Mouse (Mus musculus) olfactory bulb, adult 2 months (tissue): ENCODE measurements around the gene Ppp1r18. TPM values are rescaled to one million over a fixed set of nuclear protein-coding genes. Genes with fewer than 3 reads are reported as not detected.

Experiments used
- H3K27ac ChIP-seq: fragments of 200-500 bp; 2 replicates; pipeline ENCODE4 v1.5.1; 2012; ENCODE audit warnings: low read depth, low read length; ENCODE audit not compliant: insufficient read depth
- H3K4me1 ChIP-seq: fragments of 200-500 bp; 2 replicates; pipeline ENCODE4 v1.6.1; 2012; ENCODE audit warnings: low read length; ENCODE audit not compliant: control insufficient read depth, insufficient read depth
- H3K4me3 ChIP-seq: fragments of 200-500 bp; 2 replicates; pipeline ENCODE4 v1.5.1; 2012; ENCODE audit warnings: mild to moderate bottlenecking, low read depth, low read length, moderate library complexity; ENCODE audit not compliant: insufficient read depth
- CTCF ChIP-seq: fragments of 200-500 bp; IDR thresholded peaks from 2 replicates; pipeline ENCODE4 v1.5.1; 2012; ENCODE audit warnings: low read depth, mild to moderate bottlenecking, low read length, moderate library complexity; ENCODE audit not compliant: insufficient read depth
- POLR2A ChIP-seq: fragments of 200-500 bp; IDR thresholded peaks from 2 replicates; pipeline ENCODE4 v1.6.1; 2012; ENCODE audit warnings: mild to moderate bottlenecking, low read depth, low read length, moderate library complexity; ENCODE audit not compliant: insufficient read depth
- WGBS: fragments of 180-500 bp; shearing (Covaris S2); methylation state at CpG from one replicate; pipeline ENCODE4 v1.1.7; 2018; 5-methylcytosine and 5-hydroxymethylcytosine counted together
- polyA plus RNA-seq: library from polyadenylated mRNA; stranded (reverse); fragments of >200 nt; gene quantifications from 2 replicates; pipeline ENCODE4 v1.2.4, GENCODE M21; 2012; ENCODE audit warnings: low replicate concordance; ENCODE audit not compliant: missing spikeins, insufficient read depth, insufficient read length

Gene Ppp1r18
- polyA plus RNA-seq, 1 experiment, result not detected

GRCm38 (mm10) chr17:35843514-35843913 is 21.9 kb upstream of the Ppp1r18 start:
- Histone ChIP-seq H3K4me3 (no peak overlapping the region), H3K27ac (no peak overlapping the region), H3K4me1 (peaks cover 3% of the 10 kb centered on the region; the same call in 1 of the 2 replicates)
- no peak for TF ChIP-seq POLR2A
- TF ChIP-seq CTCF, result no peak
- 97% methylated on average over 3 of the region's 3 CpGs for WGBS

DNA sequence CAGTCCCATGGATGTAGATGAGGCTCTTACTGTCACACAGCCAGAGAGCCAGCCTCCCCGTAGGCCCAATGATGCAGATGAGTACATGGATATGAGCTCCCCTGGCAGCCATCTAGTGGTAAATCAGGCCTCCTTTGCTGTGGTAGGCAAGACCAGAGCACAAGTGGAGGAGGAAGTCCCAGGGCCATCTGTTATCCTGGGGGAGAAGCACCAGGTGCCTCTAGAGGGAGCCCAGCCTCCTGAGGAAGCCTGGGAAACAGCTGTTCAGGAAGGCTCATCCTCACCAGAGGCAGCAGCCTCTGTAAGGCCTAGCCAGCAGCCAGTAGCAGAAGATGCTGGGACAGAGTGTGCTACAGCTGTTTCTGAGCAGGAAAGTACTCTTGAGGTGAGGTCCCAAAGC is 17.3 kb upstream of the Ppp1r18 start:
- no peaks in the 10 kb centered on the region for H3K4me1 ChIP-seq
- WGBS, result 40% methylated on average over 1 of the region's 1 CpGs
- H3K27ac ChIP-seq, result no peak overlapping the region
- no peak overlapping the region for H3K4me3 ChIP-seq
- TF ChIP-seq CTCF (no peak), POLR2A (no peak)

- Histone ChIP-seq H3K4me3 (no peak overlapping the region), H3K4me1 (no peaks in the 10 kb centered on the region), H3K27ac (no peak overlapping the region)
- 91% methylated on average over 3 of the region's 3 CpGs for WGBS
- TF ChIP-seq POLR2A, result no peak
Measured at GRCm38 (mm10) chr17:35850974-35851373, 14.4 kb upstream of the Ppp1r18 start.

DNA sequence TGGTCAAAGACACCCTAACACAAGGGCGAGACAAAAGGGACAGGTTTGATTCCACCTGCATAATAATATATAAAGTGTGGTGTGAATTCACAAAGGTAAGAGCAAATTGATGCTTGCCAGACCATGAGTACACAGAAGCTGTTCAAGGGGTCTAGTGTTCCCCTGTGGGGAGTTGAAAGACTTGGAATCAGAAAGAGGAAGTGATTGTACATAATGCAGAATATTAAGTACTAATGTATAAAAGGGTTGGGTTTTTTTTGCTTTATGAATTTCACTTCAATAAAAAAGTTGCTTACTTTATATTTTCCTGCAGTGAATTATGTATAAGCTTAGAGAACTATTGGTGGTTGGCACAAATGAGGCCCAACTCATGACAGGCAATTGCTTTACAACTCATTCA is 6.0 kb upstream of the Ppp1r18 start:
- Histone ChIP-seq H3K4me1 (no peaks in the 10 kb centered on the region), H3K4me3 (no peak overlapping the region), H3K27ac (no peak overlapping the region)
- 93% methylated on average over 1 of the region's 1 CpGs for WGBS
- TF ChIP-seq POLR2A, result no peak
- TF ChIP-seq CTCF, result no peak

- Histone ChIP-seq H3K27ac (no peak overlapping the region), H3K4me1 (0 out of 2 replicates have a peak, but pooled peaks cover under 1% of the 10 kb centered on the region), H3K4me3 (no peak overlapping the region)
- 77% methylated on average over 2 of the region's 2 CpGs for whole genome bisulfite sequencing
- TF ChIP-seq POLR2A (no peak), CTCF (no peak)
Measured at GRCm38 (mm10) chr17:35859835-35860234, 5.6 kb upstream of the Ppp1r18 start.

DNA sequence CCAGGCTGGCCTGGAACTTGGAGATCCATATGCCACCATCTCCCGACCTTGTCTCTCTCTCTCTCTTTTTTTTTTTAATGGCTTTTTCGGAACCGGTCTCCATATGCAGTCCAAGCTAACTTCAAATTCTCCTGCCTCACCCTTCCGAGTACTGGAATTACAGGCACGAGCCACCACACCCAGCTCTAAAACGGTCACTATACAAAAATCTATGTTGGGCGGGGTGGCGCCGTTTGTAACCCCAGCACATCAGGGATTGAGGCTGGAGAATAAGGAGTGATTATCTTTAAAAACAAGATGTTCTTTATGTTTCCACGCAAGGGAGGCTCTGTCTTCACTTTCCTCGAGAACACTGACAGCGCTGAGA is 4.6 kb upstream of the Ppp1r18 start:
- no peak overlapping the region for H3K27ac ChIP-seq
- H3K4me1 ChIP-seq, result peaks cover 9% of the 10 kb centered on the region; the same call in 1 of the 2 replicates
- H3K4me3 ChIP-seq, result peak overlapping the region; percentile 60
- no peak for TF ChIP-seq POLR2A
- no peak for TF ChIP-seq CTCF
- WGBS, result 5% methylated on average over 12 of the region's 12 CpGs

DNA sequence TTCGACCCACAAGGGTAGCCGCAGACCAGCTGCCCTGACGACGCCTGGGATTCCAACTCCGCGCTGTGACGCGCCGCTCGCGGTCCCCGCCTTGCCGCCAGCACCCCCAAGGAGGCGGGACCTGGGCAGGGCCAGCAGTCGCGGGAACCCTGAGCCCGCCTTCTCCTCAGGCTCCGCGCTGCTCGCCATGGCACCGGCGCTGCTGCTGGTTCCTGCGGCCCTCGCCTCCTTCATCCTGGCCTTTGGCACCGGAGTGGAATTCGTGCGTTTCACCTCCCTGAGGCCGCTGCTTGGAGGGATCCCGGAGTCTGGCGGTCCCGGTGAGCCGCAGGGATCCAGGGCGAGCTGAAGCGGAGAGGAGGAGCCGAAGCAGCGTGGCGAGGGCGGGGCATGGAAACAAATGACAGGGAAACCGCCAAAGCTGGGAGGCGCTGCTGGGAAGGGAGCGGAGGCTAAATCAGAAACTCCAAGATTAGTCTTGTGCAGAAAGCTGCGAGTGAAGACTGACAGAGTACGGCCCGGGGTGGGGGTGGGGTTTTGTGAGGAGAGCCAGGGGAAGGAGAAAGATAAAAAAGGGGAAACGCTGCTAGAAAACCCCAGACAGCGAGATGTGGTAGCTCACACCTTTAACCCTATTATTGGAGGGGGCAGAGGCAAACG is 4.1 kb upstream of the Ppp1r18 start, which contains the start of gene Nrm:
Gene Nrm, plus strand, starts transcription at position 121 of the 660 bp plus-strand sequence.
- TF ChIP-seq CTCF, result peak; percentile 44; the same call in 1 of the 2 replicates
- TF ChIP-seq POLR2A, result peak; percentile 67; the same call in 1 of the 2 replicates
- H3K4me3 ChIP-seq, result peak within 1 kb of the TSS; percentile 60
- under 1% methylated on average over 47 of the region's 47 CpGs for WGBS
- peak within 1 kb of the TSS; percentile 29; the same call in 1 of the 2 replicates for H3K27ac ChIP-seq
- H3K4me1 ChIP-seq, result peaks cover 10% of the 10 kb centered on the region; the same call in 1 of the 2 replicates

DNA sequence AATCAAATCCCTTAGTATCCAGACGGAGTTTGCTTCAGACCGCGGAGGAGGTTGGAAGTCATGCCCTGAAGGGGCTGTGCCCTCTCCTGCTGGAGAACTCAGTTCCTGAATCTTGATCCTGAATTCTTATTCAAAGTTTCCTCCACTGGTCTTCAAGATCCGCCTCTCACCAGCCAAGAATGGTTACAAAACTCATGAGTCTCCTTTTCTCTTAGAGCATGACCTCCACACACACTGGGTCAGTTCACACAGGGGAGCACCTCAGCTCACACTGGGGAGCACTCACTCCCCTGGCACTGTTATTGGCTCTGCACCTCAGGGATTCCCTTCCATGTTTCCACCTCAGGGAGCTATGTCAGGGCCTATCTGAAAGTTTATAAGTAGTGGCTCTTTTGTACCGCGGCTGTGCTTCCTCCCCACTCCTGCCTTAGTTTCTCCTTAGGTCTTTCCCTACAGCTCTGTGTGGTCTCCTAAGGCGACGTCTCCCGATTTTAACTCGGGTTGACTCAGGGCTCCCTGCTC is 500 bp upstream of the Ppp1r18 start:
- 35% methylated on average over 10 of the region's 10 CpGs for WGBS

DNA sequence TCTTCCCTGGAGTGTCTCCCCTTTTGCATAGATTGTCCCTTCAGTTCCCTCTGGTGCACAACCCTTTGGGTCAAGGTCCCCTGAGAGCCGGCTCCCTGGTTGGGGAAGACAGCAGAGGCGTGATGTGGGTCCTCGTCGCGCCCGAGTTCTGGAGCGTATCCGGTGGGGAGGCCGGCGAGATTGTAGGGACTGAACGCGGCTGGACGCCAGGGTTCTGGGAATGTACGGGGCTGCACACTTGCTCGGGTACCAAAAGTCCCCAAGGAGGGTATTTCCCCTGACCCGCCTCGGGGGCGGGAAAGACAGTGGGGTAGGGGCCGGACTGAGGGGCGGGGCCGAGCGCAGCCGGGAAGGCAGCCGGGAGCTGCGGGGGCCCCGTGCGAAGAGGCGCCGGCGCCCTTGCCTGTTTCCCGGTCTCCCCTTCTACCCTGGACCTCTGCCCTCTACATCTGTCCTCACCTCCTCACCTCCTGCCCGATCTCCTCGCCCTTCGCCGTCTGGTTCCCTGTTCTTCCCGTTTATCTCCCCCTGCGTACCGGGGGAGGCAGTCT is 963 bp downstream of the Ppp1r18 start:
- Histone ChIP-seq H3K27ac (peak overlapping the region; percentile 75), H3K4me1 (peaks cover 47% of the 10 kb centered on the region), H3K4me3 (peak overlapping the region; percentile 53)
- no peak for TF ChIP-seq CTCF
- TF ChIP-seq POLR2A, result no peak
- under 1% methylated on average over 38 of the region's 38 CpGs for WGBS

More for the DNA sequence above, 500 bp upstream of the Ppp1r18 start:
- TF ChIP-seq POLR2A, result no peak
- no peak for TF ChIP-seq CTCF
- no peak overlapping the region for H3K4me3 ChIP-seq
- peaks cover 40% of the 10 kb centered on the region for H3K4me1 ChIP-seq
- H3K27ac ChIP-seq, result no peak overlapping the region
